Mouse (Mus musculus) left cerebral cortex, adult 6 months (tissue): ENCODE results near the gene Ptpa. TPM values are rescaled to one million over a fixed set of nuclear protein-coding genes. Genes with fewer than 3 reads are reported as not detected.

ENCODE experiments used
- long read RNA-seq, 2 experiments: library from polyadenylated mRNA; unstranded; transcript quantifications; one replicate each; pipeline ENCODE4 v2.0.0; 2019 to 2020
- polyA plus RNA-seq: library from polyadenylated mRNA; unstranded; fragments of <200 nt; fragmentation: Nextera tagmentation; gene quantifications from 2 replicates; pipeline ENCODE4 v1.2.3, GENCODE M21; 2021

The Ptpa gene
- 124 and 158 TPM in 2 replicates for polyA plus RNA-seq
- long read RNA-seq, experiment 1, transcript Ptpa-208 (3 exons, 989 nt): minor isoform, 23 of 1,486 reads
- long read RNA-seq, experiment 1, transcript Ptpa-201 (10 exons, 2,586 nt): major isoform, 1,205 of 1,486 reads
- long read RNA-seq, experiment 1, partial matches to known transcripts: 189 of 1,486 reads
- long read RNA-seq, experiment 1, other reads (novel, unspliced or antisense): 65 of 1,486 reads
- long read RNA-seq, experiment 2, transcript Ptpa-208 (3 exons, 989 nt): minor isoform, 6 of 138 reads
- long read RNA-seq, experiment 2, transcript Ptpa-201 (10 exons, 2,586 nt): major isoform, 78 of 138 reads
- long read RNA-seq, experiment 2, partial matches to known transcripts: 48 of 138 reads
- long read RNA-seq, experiment 2, other reads (novel, unspliced or antisense): 6 of 138 reads

DNA sequence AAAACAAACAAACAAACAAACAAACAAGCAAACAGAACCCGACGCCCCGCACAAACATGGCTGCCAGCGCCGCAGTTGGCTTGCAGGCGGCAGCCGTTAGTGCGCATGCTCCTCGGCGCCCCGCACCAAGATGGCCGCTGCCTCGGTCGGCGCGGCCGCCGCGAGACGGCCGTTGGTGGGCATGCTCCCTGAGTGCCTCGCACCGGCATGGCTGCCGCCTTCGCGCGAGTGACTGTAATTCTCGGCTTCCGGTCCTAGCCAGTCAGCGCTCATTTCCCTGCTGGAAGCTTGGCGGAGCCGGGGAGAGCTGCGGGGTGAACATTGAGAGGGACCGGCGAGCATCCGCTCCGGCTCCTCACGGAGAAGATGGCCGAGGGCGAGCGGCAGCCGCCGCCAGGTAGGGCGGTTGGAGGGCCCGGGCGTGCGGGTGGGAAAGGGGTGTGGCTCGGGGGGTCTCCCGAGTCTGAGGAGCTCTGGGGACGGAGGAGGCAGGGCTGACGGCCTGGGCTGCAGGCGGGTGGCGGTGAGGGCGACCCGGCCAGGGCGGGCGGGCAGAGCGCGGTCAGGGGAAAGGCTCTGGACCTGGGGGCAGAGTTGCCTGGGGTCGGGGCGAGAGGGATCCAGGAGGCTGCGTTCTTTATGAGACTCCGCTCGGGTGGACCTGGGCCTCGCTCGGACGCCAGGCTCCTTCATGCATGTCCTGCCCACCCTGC is at the start of gene Ptpa:
Gene Ptpa (plus strand): TSS at position 104 of the 713 bp plus-strand sequence.

DNA sequence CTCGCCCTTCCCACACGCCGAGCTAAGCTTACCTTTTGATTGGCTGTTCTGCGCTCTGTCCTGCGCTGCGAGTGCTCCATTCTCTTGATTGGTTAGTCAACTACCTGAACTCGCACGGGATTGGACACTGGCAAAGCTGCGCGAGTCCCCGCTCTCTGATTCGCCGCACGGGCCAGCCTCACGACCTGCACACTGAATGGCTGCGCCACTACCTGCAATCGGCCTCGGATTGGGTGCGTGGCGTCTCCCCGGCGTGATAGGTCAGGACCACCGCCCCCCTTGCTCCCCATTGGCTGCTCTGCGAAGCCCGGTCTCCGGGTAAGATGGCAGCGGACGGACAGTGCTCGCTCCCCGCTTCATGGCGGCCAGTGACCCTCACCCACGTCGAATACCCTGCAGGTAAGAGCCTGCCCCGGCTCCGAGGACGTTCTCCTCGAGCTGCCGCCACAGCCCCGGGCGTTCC is 23.7 kb upstream of the Ptpa start, which contains the start of gene Dolpp1:
Gene Dolpp1 (plus strand): TSS at position 141 of the 463 bp plus-strand sequence.

DNA sequence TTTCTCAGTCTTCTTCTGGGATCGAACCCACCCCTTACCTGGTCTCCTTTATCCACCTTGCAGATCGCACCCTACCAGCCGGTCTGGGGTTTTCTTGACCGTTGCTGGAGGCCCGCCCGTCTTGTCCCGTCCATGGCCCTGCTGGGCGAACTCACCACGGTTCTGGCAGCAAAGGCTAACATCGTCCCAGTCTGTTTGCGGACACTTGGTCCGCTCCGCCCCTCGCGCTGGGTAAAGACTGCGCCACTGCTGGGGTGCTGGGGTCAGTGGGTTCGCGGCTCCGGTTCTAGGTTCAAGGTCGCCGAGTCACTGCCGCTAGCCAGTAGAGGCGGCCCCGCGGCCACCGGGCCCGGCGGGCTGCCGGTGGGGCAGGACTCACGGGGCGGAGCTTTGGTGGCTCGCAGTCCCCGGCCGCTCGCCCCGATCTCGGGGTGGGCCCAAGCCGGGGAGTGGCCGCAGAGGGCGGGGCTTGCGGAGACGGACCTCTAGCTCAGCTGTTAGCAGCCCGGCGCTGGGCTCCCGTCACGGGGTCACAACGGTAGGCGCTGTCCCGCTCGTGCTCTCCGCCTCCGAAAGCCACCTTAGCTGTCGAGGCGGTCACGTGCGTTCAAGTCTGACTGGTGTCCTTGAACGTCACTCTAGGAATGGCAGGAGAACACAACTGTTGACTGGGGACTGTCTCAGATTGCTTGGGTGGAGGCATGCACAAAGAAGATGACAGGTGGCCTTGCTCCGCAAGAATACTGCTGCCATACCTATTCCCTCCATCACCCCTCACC is 493 bp upstream of the Ptpa start, which contains the start of gene Crat:
Gene Crat (minus strand): TSS at position 657 of the 779 bp plus-strand sequence.

DNA sequence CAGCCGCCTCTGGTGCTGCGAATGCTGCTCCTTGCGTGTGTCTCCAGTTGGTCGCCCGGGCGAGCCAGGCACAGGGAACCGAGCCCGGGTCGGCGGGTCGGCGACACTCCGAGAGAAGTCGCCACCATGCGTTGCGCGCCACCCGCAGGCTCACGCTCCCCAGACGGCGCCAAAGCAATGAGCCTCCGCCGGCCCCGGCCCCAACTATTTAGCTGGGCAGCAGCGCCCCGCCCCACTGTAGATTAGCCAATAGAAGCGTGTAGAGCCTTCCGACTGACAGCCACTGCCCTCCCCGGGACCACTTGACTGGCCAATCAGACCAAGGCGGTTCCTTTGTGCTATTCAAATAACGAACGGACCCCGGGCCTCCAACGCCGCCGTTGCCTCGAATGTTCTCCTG is 58.2 kb downstream of the Ptpa start, which contains the start of gene Ier5l:
Gene Ier5l (minus strand): TSS at position 181 of the 400 bp plus-strand sequence.

Other genes starting within 250 kb of the Ptpa start
- 14.1 and 47.6 TPM in 2 replicates for gene Endog, start 244.5 kb upstream of the Ptpa start, polyA plus RNA-seq
- gene Spout1, start 237.6 kb upstream of the Ptpa start, polyA plus RNA-seq: 27.2 and 33.7 TPM in 2 replicates
- gene Kyat1, start 210.2 kb upstream of the Ptpa start, polyA plus RNA-seq: 6.5 and 7.9 TPM in 2 replicates
- 41.0 and 44.2 TPM in 2 replicates for gene Lrrc8a, start 178.3 kb upstream of the Ptpa start, polyA plus RNA-seq
- gene Gm28035, start 175.5 kb upstream of the Ptpa start, polyA plus RNA-seq: 0.04 and 0.09 TPM in 2 replicates
- gene Phyhd1, start 149.8 kb upstream of the Ptpa start, polyA plus RNA-seq: 10.2 and 14.2 TPM in 2 replicates
- gene Gm28038, start 135.0 kb upstream of the Ptpa start, polyA plus RNA-seq: not detected in 2 replicates
- gene Dolk, start 129.7 kb upstream of the Ptpa start, polyA plus RNA-seq: 26.3 and 30.3 TPM in 2 replicates
- gene Nup188, start 129.6 kb upstream of the Ptpa start, polyA plus RNA-seq: 6.7 and 8.8 TPM in 2 replicates
- 217 and 227 TPM in 2 replicates for gene Sh3glb2, start 56.7 kb upstream of the Ptpa start, polyA plus RNA-seq
- gene Miga2, start 51.8 kb upstream of the Ptpa start, polyA plus RNA-seq: 26.9 and 27.7 TPM in 2 replicates
- gene Dolpp1, start 23.8 kb upstream of the Ptpa start, polyA plus RNA-seq: 17.6 and 18.3 TPM in 2 replicates
- gene Crat, start 226 bp upstream of the Ptpa start, polyA plus RNA-seq: 25.7 and 29.0 TPM in 2 replicates
- 4.1 and 8.4 TPM in 2 replicates for gene Ier5l, start 58.2 kb downstream of the Ptpa start, polyA plus RNA-seq
- gene Cstad, start 179.0 kb downstream of the Ptpa start, polyA plus RNA-seq: 5.9 and 9.5 TPM in 2 replicates